Mouse (Mus musculus): Measurements from ENCODE around the gene Ifna16.

DNA sequence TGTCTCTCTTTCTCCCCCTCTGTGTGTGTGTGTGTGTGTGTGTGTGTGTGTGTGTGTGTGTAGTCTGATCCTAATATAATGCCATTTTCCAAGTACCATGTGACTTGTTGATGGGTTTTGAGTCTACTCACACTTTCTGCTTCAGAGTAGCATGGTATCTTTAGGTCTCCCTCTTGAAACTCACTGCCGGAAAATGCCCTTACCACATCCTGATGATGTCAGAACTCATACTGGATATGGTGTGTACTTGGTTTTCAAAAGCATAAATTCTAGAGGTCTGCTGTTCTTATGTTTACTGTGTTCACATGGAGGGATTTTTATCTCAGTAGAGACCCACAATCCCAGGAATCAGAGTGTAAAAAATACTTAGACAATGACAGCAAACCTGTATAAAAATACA, 15.8 kb upstream of the Ifna16 start:
- TF ChIP-seq POLR2A (IDR thresholded peaks at IDR 0.05; ENCODE audit: low read depth, low read length) = no peak
- TF ChIP-seq CTCF (IDR thresholded peaks at IDR 0.05; ENCODE audit: borderline replicate concordance, insufficient read depth, low read length) = no peak

All from embryonic fibroblast, embryonic 13.5 days (primary cell).